Mouse (Mus musculus): Measurements from ENCODE around the gene Dalrd3. TPM values are rescaled to one million over a fixed set of nuclear protein-coding genes. Genes with fewer than 3 reads are reported as not detected.

The Dalrd3 gene
- polyA plus RNA-seq (2014; fragmentation: Nextera tagmentation; extraction: Ambion mirVana), result 263 and 271 TPM in 2 replicates

DNA sequence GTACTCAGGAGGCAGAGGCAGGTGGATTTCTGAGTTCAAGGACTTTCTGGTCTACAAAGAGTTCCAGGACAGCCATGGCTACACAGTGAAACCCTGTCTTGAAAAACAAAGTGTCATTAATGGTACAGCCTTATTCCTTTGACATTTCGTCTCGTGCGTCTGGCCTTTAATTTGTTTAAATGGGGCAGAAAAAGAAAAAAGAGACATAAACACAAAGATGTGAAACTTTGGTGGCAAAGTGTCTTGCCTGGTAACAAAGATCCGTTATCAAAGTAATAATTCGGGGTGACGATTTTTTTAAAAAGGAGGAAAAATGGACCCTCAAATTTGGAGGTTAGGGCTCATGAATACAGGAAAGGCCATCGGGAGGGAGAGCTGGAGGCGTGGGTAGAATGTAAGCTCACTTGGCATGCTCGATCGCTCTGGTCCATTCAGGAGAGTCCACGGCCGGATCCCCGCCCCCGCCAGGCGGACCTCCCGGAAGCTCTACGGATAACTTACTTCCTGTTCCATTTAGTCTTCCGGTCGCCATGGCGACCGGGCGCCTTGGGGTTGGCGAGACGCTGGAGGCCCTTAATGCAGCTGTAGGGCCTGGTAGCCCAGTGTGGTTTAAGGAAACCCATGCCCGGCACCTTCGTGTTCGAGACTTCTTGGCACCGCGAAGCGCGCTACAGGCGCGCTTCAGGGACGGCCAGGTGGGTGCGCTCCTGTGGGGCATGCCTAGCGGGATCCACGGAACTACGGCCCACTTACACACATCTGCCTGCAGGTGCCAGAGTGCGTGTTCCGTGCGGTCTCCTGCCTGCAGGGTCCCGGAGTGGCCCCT lies at the start of gene Dalrd3:
Gene Dalrd3, plus strand, starts transcription at position 506 of the 826 bp plus-strand sequence.
- H3K4me3 ChIP-seq (replicated peaks; ENCODE audit: low read depth, low read length), result peak within 1 kb of the TSS; percentile 53
- ATAC-seq (ENCODE audit: low FRiP score, low TSS enrichment) (peak; percentile 57), DNase-seq (peak; percentile 97)
- no peaks in the 10 kb centered on the region for H3K9me3 ChIP-seq (ENCODE audit: control insufficient read depth, low read length)
- peaks cover 38% of the 10 kb centered on the region for H3K4me1 ChIP-seq (ENCODE audit: control insufficient read depth, insufficient read depth, low read length)
- 7% methylated on average over 42 of the region's 42 CpGs for WGBS
- H3K36me3 ChIP-seq (ENCODE audit: control insufficient read depth, insufficient read depth, low read length), result peaks cover 54% of the 10 kb centered on the region
- H3K9ac ChIP-seq (replicated peaks; ENCODE audit: low read length), result peak within 1 kb of the TSS; percentile 62
- H3K4me2 ChIP-seq (ENCODE audit: low read length), result peak within 1 kb of the TSS; percentile 100
- no peaks in the 10 kb centered on the region for H3K27me3 ChIP-seq (ENCODE audit: control insufficient read depth, insufficient read depth, low read length)
- peak within 1 kb of the TSS; percentile 60 for H3K27ac ChIP-seq (replicated peaks; ENCODE audit: low read depth, low read length)

- DNase-seq, result no peak
- Histone ChIP-seq H3K4me2 (ENCODE audit: low read length) (no peak overlapping the region), H3K9ac (replicated peaks; ENCODE audit: low read length) (no peak overlapping the region), H3K27me3 (ENCODE audit: control insufficient read depth, insufficient read depth, low read length) (no peaks in the 10 kb centered on the region), H3K36me3 (ENCODE audit: control insufficient read depth, insufficient read depth, low read length) (peaks cover 14% of the 10 kb centered on the region), H3K4me3 (replicated peaks; ENCODE audit: low read depth, low read length) (no peak overlapping the region), H3K9me3 (ENCODE audit: control insufficient read depth, low read length) (no peaks in the 10 kb centered on the region), H3K4me1 (ENCODE audit: control insufficient read depth, insufficient read depth, low read length) (peaks cover 16% of the 10 kb centered on the region), H3K27ac (replicated peaks; ENCODE audit: low read depth, low read length) (no peak overlapping the region)
- no peak for ATAC-seq (ENCODE audit: low FRiP score, low TSS enrichment)
- 95% methylated on average over 2 of the region's 2 CpGs for WGBS
These were observed 48.1 kb upstream of the Dalrd3 start for GRCm38 (mm10) chr9:108521604-108522003.

DNA sequence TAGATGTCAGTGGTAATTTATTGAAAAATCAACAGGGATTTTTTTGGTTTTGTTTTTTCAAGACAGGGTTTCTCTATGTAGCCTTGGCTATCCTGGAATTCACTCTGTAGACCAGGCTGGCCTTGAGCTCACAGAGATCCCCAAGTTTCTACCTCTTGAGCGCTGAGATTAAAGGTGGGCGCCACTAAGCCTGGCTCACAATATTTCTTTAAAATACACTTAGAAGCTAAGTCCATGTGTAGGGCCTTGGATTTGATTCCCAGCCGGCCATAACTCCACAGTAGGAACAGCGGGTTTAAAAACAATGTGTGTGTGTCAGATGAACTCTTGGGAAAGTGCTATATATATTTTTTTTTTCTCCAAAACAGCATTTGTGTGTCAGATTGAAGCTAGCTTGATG lies 46.3 kb upstream of the Dalrd3 start:
- ATAC-seq (ENCODE audit: low FRiP score, low TSS enrichment), result no peak

GRCm38 (mm10) chr9:108525400-108525799 lies 44.3 kb upstream of the Dalrd3 start:
- Histone ChIP-seq H3K4me1 (ENCODE audit: control insufficient read depth, insufficient read depth, low read length) (0 out of 2 replicates have a peak, but pooled peaks cover 1% of the 10 kb centered on the region), H3K9me3 (ENCODE audit: control insufficient read depth, low read length) (no peaks in the 10 kb centered on the region), H3K36me3 (ENCODE audit: control insufficient read depth, insufficient read depth, low read length) (peaks cover 27% of the 10 kb centered on the region), H3K4me3 (replicated peaks; ENCODE audit: low read depth, low read length) (no peak overlapping the region), H3K9ac (replicated peaks; ENCODE audit: low read length) (no peak overlapping the region), H3K27me3 (ENCODE audit: control insufficient read depth, insufficient read depth, low read length) (no peaks in the 10 kb centered on the region), H3K4me2 (ENCODE audit: low read length) (no peak overlapping the region), H3K27ac (replicated peaks; ENCODE audit: low read depth, low read length) (no peak overlapping the region)
- ATAC-seq (ENCODE audit: low FRiP score, low TSS enrichment) (no peak), DNase-seq (no peak)
- 98% methylated on average over 3 of the region's 3 CpGs for WGBS

More for the DNA sequence above, 46.3 kb upstream of the Dalrd3 start:
- Histone ChIP-seq H3K9ac (replicated peaks; ENCODE audit: low read length) (no peak overlapping the region), H3K4me1 (ENCODE audit: control insufficient read depth, insufficient read depth, low read length) (peaks cover 16% of the 10 kb centered on the region), H3K27me3 (ENCODE audit: control insufficient read depth, insufficient read depth, low read length) (no peaks in the 10 kb centered on the region), H3K4me3 (replicated peaks; ENCODE audit: low read depth, low read length) (no peak overlapping the region), H3K4me2 (ENCODE audit: low read length) (no peak overlapping the region), H3K9me3 (ENCODE audit: control insufficient read depth, low read length) (no peaks in the 10 kb centered on the region), H3K27ac (replicated peaks; ENCODE audit: low read depth, low read length) (no peak overlapping the region), H3K36me3 (ENCODE audit: control insufficient read depth, insufficient read depth, low read length) (peaks cover 14% of the 10 kb centered on the region)
- 96% methylated on average over 4 of the region's 4 CpGs for WGBS
- no peak for DNase-seq

DNA sequence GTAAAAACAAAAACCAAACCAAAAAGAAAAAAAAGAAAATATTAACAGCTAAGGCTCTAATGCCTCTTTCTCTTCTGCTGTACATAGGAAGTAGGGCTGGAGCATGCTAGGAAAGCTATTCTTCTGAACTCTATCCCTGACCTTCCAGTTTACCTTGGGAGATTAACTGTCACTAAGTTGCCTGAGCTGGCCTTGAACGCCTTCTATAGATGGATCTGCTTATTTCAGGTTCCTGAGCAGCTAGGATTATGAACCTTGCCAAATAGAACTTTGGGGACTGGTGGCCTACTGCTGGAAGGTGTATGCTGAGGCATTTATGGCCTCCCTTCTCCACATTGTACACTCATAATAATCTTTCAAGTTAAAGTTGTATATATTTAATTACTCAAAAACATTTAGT lies 38.7 kb upstream of the Dalrd3 start:
- WGBS, result 91% methylated on average over 1 of the region's 1 CpGs
- Histone ChIP-seq H3K27me3 (ENCODE audit: control insufficient read depth, insufficient read depth, low read length) (no peaks in the 10 kb centered on the region), H3K4me2 (ENCODE audit: low read length) (no peak overlapping the region), H3K27ac (replicated peaks; ENCODE audit: low read depth, low read length) (no peak overlapping the region), H3K36me3 (ENCODE audit: control insufficient read depth, insufficient read depth, low read length) (peaks cover 75% of the 10 kb centered on the region), H3K9me3 (ENCODE audit: control insufficient read depth, low read length) (no peaks in the 10 kb centered on the region), H3K4me3 (replicated peaks; ENCODE audit: low read depth, low read length) (no peak overlapping the region), H3K4me1 (ENCODE audit: control insufficient read depth, insufficient read depth, low read length) (no peaks in the 10 kb centered on the region), H3K9ac (replicated peaks; ENCODE audit: low read length) (no peak overlapping the region)
- ATAC-seq (ENCODE audit: low FRiP score, low TSS enrichment) (no peak), DNase-seq (no peak)

- DNase-seq (no peak), ATAC-seq (ENCODE audit: low FRiP score, low TSS enrichment) (no peak)
- 93% methylated on average over 1 of the region's 1 CpGs for WGBS
- H3K4me1 ChIP-seq (ENCODE audit: control insufficient read depth, insufficient read depth, low read length), result no peaks in the 10 kb centered on the region
- H3K36me3 ChIP-seq (ENCODE audit: control insufficient read depth, insufficient read depth, low read length), result peaks cover 80% of the 10 kb centered on the region
- no peaks in the 10 kb centered on the region for H3K9me3 ChIP-seq (ENCODE audit: control insufficient read depth, low read length)
- H3K4me2 ChIP-seq (ENCODE audit: low read length), result no peak overlapping the region
- no peak overlapping the region for H3K9ac ChIP-seq (replicated peaks; ENCODE audit: low read length)
- no peaks in the 10 kb centered on the region for H3K27me3 ChIP-seq (ENCODE audit: control insufficient read depth, insufficient read depth, low read length)
- no peak overlapping the region for H3K27ac ChIP-seq (replicated peaks; ENCODE audit: low read depth, low read length)
- no peak overlapping the region for H3K4me3 ChIP-seq (replicated peaks; ENCODE audit: low read depth, low read length)
These were observed 38.2 kb upstream of the Dalrd3 start for GRCm38 (mm10) chr9:108531496-108531895.

DNA sequence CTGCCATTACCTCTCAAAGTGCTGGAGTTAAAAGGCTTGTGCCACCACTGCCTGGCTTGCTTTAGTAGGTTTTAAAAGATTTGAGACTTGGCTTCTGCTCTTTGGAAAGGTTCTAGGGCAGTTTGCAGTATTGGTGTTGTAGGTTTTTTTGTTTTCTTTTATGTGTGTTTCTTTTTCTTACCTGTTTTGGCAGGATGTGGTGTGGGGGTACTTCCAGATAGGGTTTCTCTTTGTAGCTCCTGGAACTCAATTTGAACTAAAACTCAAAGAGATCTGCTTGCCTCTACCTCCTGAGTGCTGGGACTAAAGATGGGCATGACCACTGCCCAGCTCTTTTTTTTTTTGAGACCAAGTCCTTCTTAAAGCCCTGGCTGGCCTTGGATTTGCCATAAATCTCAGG lies 28.8 kb upstream of the Dalrd3 start:
- DNase-seq (no peak), ATAC-seq (ENCODE audit: low FRiP score, low TSS enrichment) (no peak)
- Histone ChIP-seq H3K27me3 (ENCODE audit: control insufficient read depth, insufficient read depth, low read length) (no peaks in the 10 kb centered on the region), H3K9me3 (ENCODE audit: control insufficient read depth, low read length) (no peaks in the 10 kb centered on the region), H3K4me3 (replicated peaks; ENCODE audit: low read depth, low read length) (no peak overlapping the region), H3K4me2 (ENCODE audit: low read length) (no peak overlapping the region), H3K9ac (replicated peaks; ENCODE audit: low read length) (no peak overlapping the region), H3K36me3 (ENCODE audit: control insufficient read depth, insufficient read depth, low read length) (peaks cover 88% of the 10 kb centered on the region), H3K27ac (replicated peaks; ENCODE audit: low read depth, low read length) (no peak overlapping the region), H3K4me1 (ENCODE audit: control insufficient read depth, insufficient read depth, low read length) (no peaks in the 10 kb centered on the region)

- DNase-seq (no peak), ATAC-seq (ENCODE audit: low FRiP score, low TSS enrichment) (no peak)
- no peak overlapping the region for H3K27ac ChIP-seq (replicated peaks; ENCODE audit: low read depth, low read length)
- H3K4me2 ChIP-seq (ENCODE audit: low read length), result no peak overlapping the region
- no peaks in the 10 kb centered on the region for H3K9me3 ChIP-seq (ENCODE audit: control insufficient read depth, low read length)
- H3K4me1 ChIP-seq (ENCODE audit: control insufficient read depth, insufficient read depth, low read length), result no peaks in the 10 kb centered on the region
- H3K27me3 ChIP-seq (ENCODE audit: control insufficient read depth, insufficient read depth, low read length), result no peaks in the 10 kb centered on the region
- H3K36me3 ChIP-seq (ENCODE audit: control insufficient read depth, insufficient read depth, low read length), result peaks cover 92% of the 10 kb centered on the region
- H3K4me3 ChIP-seq (replicated peaks; ENCODE audit: low read depth, low read length), result no peak overlapping the region
- WGBS, result 98% methylated on average over 3 of the region's 3 CpGs
- no peak overlapping the region for H3K9ac ChIP-seq (replicated peaks; ENCODE audit: low read length)
These were observed 23.7 kb upstream of the Dalrd3 start for GRCm38 (mm10) chr9:108545986-108546385.

DNA sequence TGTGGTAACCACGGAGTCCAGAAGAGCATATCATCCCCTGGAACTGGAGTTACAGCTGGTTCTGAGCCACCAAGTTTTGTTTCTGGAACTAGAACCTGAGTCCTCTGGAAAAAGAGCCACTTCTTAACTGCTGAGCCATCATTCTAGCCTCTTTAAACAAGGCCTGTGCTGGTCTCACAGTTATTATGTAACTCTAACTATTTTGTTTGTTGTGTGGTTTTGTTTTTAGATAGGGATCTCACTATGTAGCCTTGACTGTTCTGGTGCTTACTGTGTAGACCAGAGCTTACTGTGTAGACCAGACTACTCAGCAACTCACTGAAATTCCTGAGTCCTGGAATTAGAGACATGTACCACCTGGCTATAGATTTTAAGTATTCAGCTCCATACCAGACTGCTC lies 22.8 kb upstream of the Dalrd3 start:
- no peaks in the 10 kb centered on the region for H3K4me1 ChIP-seq (ENCODE audit: control insufficient read depth, insufficient read depth, low read length)
- WGBS, result 97% methylated on average over 1 of the region's 1 CpGs
- no peak overlapping the region for H3K27ac ChIP-seq (replicated peaks; ENCODE audit: low read depth, low read length)
- H3K4me2 ChIP-seq (ENCODE audit: low read length), result no peak overlapping the region
- H3K9ac ChIP-seq (replicated peaks; ENCODE audit: low read length), result no peak overlapping the region
- no peak overlapping the region for H3K4me3 ChIP-seq (replicated peaks; ENCODE audit: low read depth, low read length)
- no peaks in the 10 kb centered on the region for H3K27me3 ChIP-seq (ENCODE audit: control insufficient read depth, insufficient read depth, low read length)
- DNase-seq, result no peak
- no peak for ATAC-seq (ENCODE audit: low FRiP score, low TSS enrichment)
- no peaks in the 10 kb centered on the region for H3K9me3 ChIP-seq (ENCODE audit: control insufficient read depth, low read length)
- H3K36me3 ChIP-seq (ENCODE audit: control insufficient read depth, insufficient read depth, low read length), result peaks cover 90% of the 10 kb centered on the region

Data from midbrain, embryonic 14.5 days (tissue).